Mouse (Mus musculus): ENCODE measurements around the gene Coa3. TPM values are rescaled to one million over a fixed set of nuclear protein-coding genes. Genes with fewer than 3 reads are reported as not detected.

The Coa3 gene
- total and polyA plus RNA-seq, 3 experiments, result 88.4 to 302 (median 101) TPM

DNA sequence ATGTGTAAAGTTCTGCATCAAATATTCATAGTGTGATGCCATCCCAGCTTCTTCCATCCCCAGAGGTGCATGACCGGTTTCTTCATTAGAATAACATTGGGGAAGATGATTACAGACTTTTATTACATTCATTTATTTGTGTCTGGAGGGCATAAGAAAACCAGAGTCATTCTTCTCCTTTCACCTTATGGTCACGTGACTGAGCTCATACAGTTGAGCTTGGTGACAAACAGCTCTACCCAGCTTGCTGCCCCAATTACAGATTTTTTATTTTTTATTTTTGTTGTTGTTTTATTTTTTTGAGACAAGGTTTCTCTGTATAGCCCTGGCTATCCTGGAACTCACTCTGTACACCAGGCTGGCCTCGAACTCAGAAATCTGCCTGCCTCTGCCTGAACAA, 6.5 kb downstream of the Coa3 start:
- Histone ChIP-seq H3K79me2 (replicated peaks; ENCODE audit: control insufficient read depth, insufficient read depth, low read length) (no peaks in the 10 kb centered on the region), H3K4me1 (ENCODE audit: control insufficient read depth, insufficient read depth, low read length) (0 out of 2 replicates have a peak, but pooled peaks cover 1% of the 10 kb centered on the region), H3K36me3 (ENCODE audit: control insufficient read depth, insufficient read depth, low read length) (no peaks in the 10 kb centered on the region; the same call in 1 of the 2 replicates), H3K27me3 (ENCODE audit: control insufficient read depth, insufficient read depth, low read length) (no peaks in the 10 kb centered on the region), H3K4me3 (no peak overlapping the region), H3K27ac (no peak overlapping the region), H3K9ac (ENCODE audit: low read depth, low read length) (no peak overlapping the region)
- TF ChIP-seq POLR2A (IDR thresholded peaks at IDR 0.05; ENCODE audit: insufficient read depth, low read depth, low read length) (no peak), CTCF (IDR thresholded peaks at IDR 0.05) (no peak), EP300 (IDR thresholded peaks at IDR 0.05; ENCODE audit: insufficient read depth, low read depth, low read length) (no peak)
- WGBS, result 82% methylated on average over 3 of the region's 3 CpGs
- DNase-seq, result no peak
- intact Hi-C loops (cut with DNase I), result no loop called here

DNA sequence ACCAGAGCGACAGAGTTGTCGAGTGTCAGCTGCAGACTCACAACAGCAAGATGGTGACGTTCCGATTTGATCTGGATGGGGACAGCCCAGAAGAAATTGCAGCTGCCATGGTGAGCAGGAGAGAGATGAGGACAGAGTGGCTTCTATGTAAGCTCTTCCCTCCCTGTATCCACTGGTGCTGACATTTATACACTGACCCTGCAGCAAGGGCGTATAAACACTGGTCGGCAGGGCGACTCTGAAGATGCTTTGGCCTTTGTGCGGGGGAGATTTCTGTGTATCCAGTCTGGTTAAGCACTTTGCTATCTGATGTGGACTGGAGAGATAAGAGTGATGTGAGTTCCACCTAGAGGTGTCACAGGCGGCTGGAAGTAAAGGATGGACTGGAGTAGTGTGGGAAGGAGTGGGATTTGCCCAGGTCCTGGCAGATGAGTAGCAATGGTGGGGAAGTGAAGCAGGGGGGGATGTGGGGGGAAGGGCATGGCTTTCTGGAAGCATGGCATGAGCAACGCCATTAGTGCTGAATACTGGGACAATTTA, 9.3 kb downstream of the Coa3 start:
- Histone ChIP-seq H3K4me1 (ENCODE audit: control insufficient read depth, insufficient read depth, low read length) (no peaks in the 10 kb centered on the region), H3K4me3 (no peak overlapping the region), H3K27me3 (ENCODE audit: control insufficient read depth, insufficient read depth, low read length) (no peaks in the 10 kb centered on the region), H3K79me2 (replicated peaks; ENCODE audit: control insufficient read depth, insufficient read depth, low read length) (no peaks in the 10 kb centered on the region), H3K27ac (no peak overlapping the region), H3K36me3 (ENCODE audit: control insufficient read depth, insufficient read depth, low read length) (no peaks in the 10 kb centered on the region), H3K9ac (ENCODE audit: low read depth, low read length) (no peak overlapping the region)
- DNase-seq, result no peak
- 43% methylated on average over 10 of the region's 10 CpGs for WGBS
- TF ChIP-seq POLR2A (IDR thresholded peaks at IDR 0.05; ENCODE audit: insufficient read depth, low read depth, low read length) (no peak), EP300 (IDR thresholded peaks at IDR 0.05; ENCODE audit: insufficient read depth, low read depth, low read length) (no peak), CTCF (IDR thresholded peaks at IDR 0.05) (no peak)
- intact Hi-C loops (cut with DNase I), result no loop called here

DNA sequence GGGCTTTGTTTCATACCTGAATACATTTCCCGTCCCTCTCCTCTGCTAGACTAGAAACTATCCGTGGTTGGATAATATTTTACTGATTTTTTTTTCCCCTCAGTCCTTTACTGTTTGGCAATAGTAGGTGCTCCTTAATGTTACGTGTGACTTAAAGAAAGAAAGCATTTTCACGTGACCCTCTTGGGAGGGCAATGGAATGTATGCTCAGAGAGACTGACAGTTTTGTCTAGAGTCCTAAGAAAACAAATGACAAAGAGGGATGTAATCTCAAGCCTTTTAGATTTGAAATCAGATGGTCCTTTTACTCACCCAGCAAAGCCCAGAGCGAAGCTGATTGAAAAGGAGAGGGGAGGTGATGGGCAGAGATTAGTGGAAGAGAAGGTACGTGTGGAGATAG, 13.0 kb downstream of the Coa3 start:
- intact Hi-C loops (cut with DNase I), result no loop called here
- Histone ChIP-seq H3K27ac (no peak overlapping the region), H3K9ac (ENCODE audit: low read depth, low read length) (no peak overlapping the region), H3K4me3 (no peak overlapping the region), H3K27me3 (ENCODE audit: control insufficient read depth, insufficient read depth, low read length) (no peaks in the 10 kb centered on the region; the same call in 1 of the 2 replicates), H3K4me1 (ENCODE audit: control insufficient read depth, insufficient read depth, low read length) (no peaks in the 10 kb centered on the region), H3K36me3 (ENCODE audit: control insufficient read depth, insufficient read depth, low read length) (no peaks in the 10 kb centered on the region), H3K79me2 (replicated peaks; ENCODE audit: control insufficient read depth, insufficient read depth, low read length) (no peaks in the 10 kb centered on the region)
- TF ChIP-seq POLR2A (IDR thresholded peaks at IDR 0.05; ENCODE audit: insufficient read depth, low read depth, low read length) (no peak), EP300 (IDR thresholded peaks at IDR 0.05; ENCODE audit: insufficient read depth, low read depth, low read length) (no peak), CTCF (IDR thresholded peaks at IDR 0.05) (no peak)
- 55% methylated on average over 6 of the region's 6 CpGs for WGBS
- no peak for DNase-seq

DNA sequence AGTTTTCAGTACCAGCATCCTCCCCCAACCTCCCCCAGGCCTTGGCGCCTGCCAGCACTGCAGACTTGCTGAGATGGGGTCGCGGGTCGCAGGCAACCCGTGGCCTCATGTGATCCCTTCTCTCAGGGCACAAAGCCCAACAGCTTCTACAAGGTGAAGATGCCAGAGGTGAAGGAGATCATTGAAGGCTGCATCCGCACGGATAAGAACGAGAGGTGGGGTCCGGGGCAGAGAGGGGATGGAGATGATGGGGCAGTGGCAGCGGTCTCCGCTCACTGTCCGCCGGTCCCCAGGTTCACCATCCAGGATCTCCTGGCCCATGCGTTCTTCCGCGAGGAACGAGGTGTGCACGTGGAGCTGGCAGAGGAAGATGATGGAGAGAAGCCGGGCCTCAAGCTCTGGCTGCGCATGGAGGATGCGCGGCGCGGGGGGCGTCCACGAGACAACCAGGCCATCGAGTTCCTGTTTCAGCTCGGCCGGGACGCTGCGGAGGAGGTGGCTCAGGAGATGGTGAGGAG, 13.9 kb downstream of the Coa3 start:
- no peak overlapping the region for H3K4me3 ChIP-seq
- H3K36me3 ChIP-seq (ENCODE audit: control insufficient read depth, insufficient read depth, low read length), result no peaks in the 10 kb centered on the region
- no peak for DNase-seq
- intact Hi-C loops (cut with DNase I), result no loop called here
- TF ChIP-seq CTCF (IDR thresholded peaks at IDR 0.05) (no peak), EP300 (IDR thresholded peaks at IDR 0.05; ENCODE audit: insufficient read depth, low read depth, low read length) (no peak), POLR2A (IDR thresholded peaks at IDR 0.05; ENCODE audit: insufficient read depth, low read depth, low read length) (no peak)
- no peak overlapping the region for H3K9ac ChIP-seq (ENCODE audit: low read depth, low read length)
- H3K27me3 ChIP-seq (ENCODE audit: control insufficient read depth, insufficient read depth, low read length), result no peaks in the 10 kb centered on the region; the same call in 1 of the 2 replicates
- H3K4me1 ChIP-seq (ENCODE audit: control insufficient read depth, insufficient read depth, low read length), result peaks cover under 1% of the 10 kb centered on the region
- no peaks in the 10 kb centered on the region for H3K79me2 ChIP-seq (replicated peaks; ENCODE audit: control insufficient read depth, insufficient read depth, low read length)
- H3K27ac ChIP-seq, result no peak overlapping the region
- 21% methylated on average over 31 of the region's 31 CpGs for WGBS

DNA sequence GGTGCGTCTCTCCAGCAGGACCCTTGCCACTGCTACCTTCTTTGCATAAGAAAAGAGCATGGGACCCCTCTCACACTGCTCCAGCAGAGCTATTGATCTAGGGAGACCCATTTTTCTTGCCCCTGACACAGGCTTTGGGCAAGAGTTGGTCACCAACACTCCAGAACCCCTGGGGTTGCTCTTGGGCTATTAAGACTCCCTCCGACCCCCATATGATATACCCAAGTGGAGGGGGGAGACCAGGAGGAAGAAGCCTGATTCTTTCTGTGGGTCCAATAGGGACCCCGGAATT, 15.0 kb downstream of the Coa3 start:
- Histone ChIP-seq H3K79me2 (replicated peaks; ENCODE audit: control insufficient read depth, insufficient read depth, low read length) (no peaks in the 10 kb centered on the region), H3K27ac (no peak overlapping the region), H3K27me3 (ENCODE audit: control insufficient read depth, insufficient read depth, low read length) (no peaks in the 10 kb centered on the region; the same call in 1 of the 2 replicates), H3K4me3 (no peak overlapping the region), H3K9ac (ENCODE audit: low read depth, low read length) (no peak overlapping the region), H3K36me3 (ENCODE audit: control insufficient read depth, insufficient read depth, low read length) (no peaks in the 10 kb centered on the region), H3K4me1 (ENCODE audit: control insufficient read depth, insufficient read depth, low read length) (peaks cover 6% of the 10 kb centered on the region)
- 53% methylated on average over 3 of the region's 3 CpGs for WGBS
- intact Hi-C loops (cut with DNase I), result loop anchor here (2.0 kb wide), 1 partner anchor 13 kb away; no protein-coding TSS in a partner anchor
- no peak for DNase-seq
- no peak for TF ChIP-seq EP300 (IDR thresholded peaks at IDR 0.05; ENCODE audit: insufficient read depth, low read depth, low read length)
- no peak for TF ChIP-seq POLR2A (IDR thresholded peaks at IDR 0.05; ENCODE audit: insufficient read depth, low read depth, low read length)
- TF ChIP-seq CTCF (IDR thresholded peaks at IDR 0.05), result no peak

DNA sequence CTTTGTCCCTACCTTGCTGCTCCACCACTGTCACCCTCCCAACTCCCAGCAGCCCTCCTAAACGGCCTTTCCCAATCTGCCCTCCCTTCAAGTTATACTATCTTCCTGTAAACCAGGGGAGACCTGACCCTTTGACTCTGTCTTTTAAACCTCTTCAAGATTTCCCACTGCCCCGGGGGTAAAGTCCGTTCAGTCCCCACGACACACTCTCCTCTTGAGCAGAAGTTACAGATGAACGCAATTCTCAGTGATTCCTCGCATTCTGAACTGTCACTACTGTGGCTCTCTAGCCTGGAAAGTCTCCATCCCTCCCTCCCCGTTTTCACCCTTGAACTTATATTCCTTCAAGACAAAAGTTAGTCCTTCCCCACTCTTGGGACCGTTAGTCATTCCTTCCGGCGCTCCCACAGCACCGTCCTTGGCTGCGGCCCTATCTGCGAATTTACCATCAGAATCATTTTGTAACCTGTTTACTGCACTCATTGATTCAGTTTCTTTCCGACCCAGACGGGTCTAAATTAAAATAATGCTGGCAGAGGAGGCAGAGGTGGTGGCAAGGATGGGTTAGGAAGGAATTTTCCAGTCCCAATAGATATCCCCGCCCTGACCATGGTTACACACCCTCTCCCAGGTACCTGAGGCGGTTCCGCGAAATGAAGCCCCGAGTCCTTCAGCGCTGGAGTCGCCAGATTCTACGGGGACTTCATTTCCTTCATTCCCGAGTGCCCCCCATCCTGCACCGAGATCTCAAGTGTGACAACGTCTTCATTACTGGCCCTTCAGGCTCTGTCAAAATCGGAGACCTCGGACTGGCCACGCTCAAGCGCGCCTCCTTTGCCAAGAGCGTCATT, 15.6 kb downstream of the Coa3 start:
- no peaks in the 10 kb centered on the region for H3K79me2 ChIP-seq (replicated peaks; ENCODE audit: control insufficient read depth, insufficient read depth, low read length)
- no peaks in the 10 kb centered on the region for H3K36me3 ChIP-seq (ENCODE audit: control insufficient read depth, insufficient read depth, low read length)
- no peak for DNase-seq
- H3K4me1 ChIP-seq (ENCODE audit: control insufficient read depth, insufficient read depth, low read length), result peaks cover 8% of the 10 kb centered on the region
- H3K9ac ChIP-seq (ENCODE audit: low read depth, low read length), result no peak overlapping the region
- no peaks in the 10 kb centered on the region; the same call in 1 of the 2 replicates for H3K27me3 ChIP-seq (ENCODE audit: control insufficient read depth, insufficient read depth, low read length)
- 26% methylated on average over 32 of the region's 32 CpGs for WGBS
- no peak overlapping the region for H3K27ac ChIP-seq
- TF ChIP-seq CTCF (IDR thresholded peaks at IDR 0.05) (no peak), POLR2A (IDR thresholded peaks at IDR 0.05; ENCODE audit: insufficient read depth, low read depth, low read length) (no peak), EP300 (IDR thresholded peaks at IDR 0.05; ENCODE audit: insufficient read depth, low read depth, low read length) (no peak)
- H3K4me3 ChIP-seq, result no peak overlapping the region
- intact Hi-C loops (cut with DNase I), result loop anchor here (2.0 kb wide), 1 partner anchor 13 kb away; no protein-coding TSS in a partner anchor

All from heart, adult 2 months (tissue).